Mouse (Mus musculus) olfactory bulb, adult 2 months (tissue): ENCODE measurements around the gene Isca2.

ENCODE experiments used
- CTCF ChIP-seq: fragments of 200-500 bp; IDR thresholded peaks from 2 replicates; pipeline ENCODE4 v1.5.1; 2012; ENCODE audit warnings: low read depth, mild to moderate bottlenecking, low read length, moderate library complexity; ENCODE audit not compliant: insufficient read depth
- POLR2A ChIP-seq: fragments of 200-500 bp; IDR thresholded peaks from 2 replicates; pipeline ENCODE4 v1.6.1; 2012; ENCODE audit warnings: mild to moderate bottlenecking, low read depth, low read length, moderate library complexity; ENCODE audit not compliant: insufficient read depth

GRCm38 (mm10) chr12:84762532-84762931, 10.5 kb upstream of the Isca2 start:
- TF ChIP-seq CTCF (no peak), POLR2A (no peak)
